Mouse (Mus musculus) lung, postnatal 36 days (tissue): ENCODE results near the gene Slc25a40.

Experiments used
- DNase-seq: peaks from one replicate; pipeline ENCODE4 v3.0.0; 2022; ENCODE audit warnings: mixed read lengths

Slc25a40 gene

GRCm38 (mm10) chr5:8422157-8422931 is at the start of gene Slc25a40, which contains the start of gene Dbf4:
TSS of gene Slc25a40 (plus strand) at chr5:8422850.
TSS of gene Dbf4 (minus strand) at chr5:8422716.
- peak; percentile 92 for DNase-seq

DNA sequence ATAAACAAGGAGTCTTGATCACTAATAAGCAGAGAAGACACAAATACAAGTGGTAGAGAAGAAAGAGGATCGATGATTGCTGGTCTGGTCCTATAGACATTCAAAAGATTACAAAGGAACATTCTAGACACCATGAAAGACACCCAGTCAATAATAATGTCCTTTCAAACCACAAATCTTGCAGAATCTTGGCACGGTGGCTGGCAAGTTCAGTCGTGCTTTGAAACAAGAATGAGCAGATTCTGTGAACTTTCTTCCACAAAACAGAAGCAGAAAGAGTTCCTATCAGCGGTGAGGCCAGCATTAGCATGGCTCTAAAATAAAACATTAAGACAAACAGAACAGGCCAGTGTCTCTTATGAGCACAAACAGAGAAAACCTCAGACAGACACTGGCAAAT is 49.2 kb upstream of the Slc25a40 start:
- no peak for DNase-seq

DNA sequence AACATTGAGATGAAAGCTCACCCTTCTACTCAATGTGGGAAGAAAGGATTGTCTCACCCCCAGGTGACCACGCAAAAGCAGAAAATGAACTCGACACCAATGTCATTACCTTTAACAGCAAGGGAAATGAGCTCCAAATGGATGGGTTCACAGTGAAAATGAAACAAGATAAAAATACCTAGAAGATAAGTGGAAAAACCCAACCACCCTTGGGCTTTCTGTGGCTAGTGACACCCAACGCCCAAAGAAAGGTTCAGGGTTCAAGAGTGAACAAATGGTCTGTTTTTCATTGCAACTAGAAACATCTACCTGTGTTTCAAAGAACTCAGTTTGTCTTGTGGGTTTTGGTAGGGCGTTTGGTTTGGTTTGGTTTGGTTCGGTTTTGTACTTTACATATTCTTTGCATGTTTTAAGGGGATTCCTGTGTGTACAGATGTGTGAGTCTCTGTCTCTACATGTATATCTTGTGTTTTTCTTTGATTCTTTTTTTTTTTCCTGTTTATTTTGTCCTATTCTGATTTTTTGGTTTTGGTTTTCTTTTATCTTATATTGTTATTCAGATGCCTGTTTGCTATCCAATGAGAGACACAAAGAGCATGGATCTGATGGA is 48.2 kb upstream of the Slc25a40 start:
- no peak for DNase-seq

- no peak for DNase-seq
Observed at GRCm38 (mm10) chr5:8393891-8394583, 28.6 kb upstream of the Slc25a40 start.

DNA sequence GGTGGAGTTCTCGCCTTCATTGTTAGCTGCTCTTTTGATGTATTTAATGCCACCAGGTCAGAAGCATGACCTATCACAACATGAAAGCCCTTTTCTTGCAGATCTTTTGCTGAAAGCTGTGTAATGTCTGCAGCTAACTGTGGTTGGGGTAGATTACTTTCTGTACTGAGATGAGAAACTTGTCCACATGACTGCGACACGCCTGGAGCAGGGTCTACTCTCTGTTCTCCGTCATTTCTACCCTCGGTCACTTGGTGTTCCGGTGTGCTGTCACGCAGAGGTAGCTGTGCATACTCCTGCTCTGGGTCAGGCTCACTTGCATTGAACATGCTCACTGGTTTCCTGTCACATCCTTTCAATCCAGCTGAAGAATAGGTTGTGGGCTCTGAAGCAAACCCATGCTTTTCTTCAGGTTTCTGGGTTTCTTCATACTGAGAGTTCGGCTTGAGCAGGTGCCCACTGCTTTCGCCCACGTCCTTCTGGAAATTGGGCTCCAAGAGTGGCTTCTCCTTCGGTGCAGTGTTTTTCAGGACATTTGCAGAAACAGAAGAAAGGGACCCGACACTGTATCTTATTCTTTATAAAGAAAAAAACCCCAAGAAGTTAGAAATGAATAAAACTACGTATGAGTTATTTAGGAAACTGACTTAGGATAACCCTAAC is 24.9 kb upstream of the Slc25a40 start:
- DNase-seq, result no peak

DNA sequence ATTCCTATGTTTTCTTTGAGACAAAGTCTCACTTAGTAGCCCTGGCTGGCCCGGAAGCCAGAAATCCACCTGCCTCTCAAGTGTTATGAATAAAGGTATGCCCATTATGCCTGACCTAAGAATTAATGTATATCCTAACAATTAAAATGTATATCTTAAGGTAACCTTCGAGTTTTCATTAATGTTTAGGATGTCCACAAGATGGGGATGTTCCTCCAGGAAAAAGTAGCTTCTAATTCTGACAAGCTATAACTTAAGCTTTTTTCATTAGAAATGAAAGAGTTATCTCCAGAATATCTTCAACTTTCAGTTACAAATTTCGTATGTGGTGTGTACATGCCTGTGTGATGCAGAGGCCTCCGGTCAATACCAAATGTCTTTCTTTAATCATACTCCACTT is 13.9 kb upstream of the Slc25a40 start:
- no peak for DNase-seq

- no peak for DNase-seq
Observed at GRCm38 (mm10) chr5:8416683-8417413, 5.8 kb upstream of the Slc25a40 start.

GRCm38 (mm10) chr5:8417443-8417842 is 5.2 kb upstream of the Slc25a40 start:
- DNase-seq, result no peak

DNA sequence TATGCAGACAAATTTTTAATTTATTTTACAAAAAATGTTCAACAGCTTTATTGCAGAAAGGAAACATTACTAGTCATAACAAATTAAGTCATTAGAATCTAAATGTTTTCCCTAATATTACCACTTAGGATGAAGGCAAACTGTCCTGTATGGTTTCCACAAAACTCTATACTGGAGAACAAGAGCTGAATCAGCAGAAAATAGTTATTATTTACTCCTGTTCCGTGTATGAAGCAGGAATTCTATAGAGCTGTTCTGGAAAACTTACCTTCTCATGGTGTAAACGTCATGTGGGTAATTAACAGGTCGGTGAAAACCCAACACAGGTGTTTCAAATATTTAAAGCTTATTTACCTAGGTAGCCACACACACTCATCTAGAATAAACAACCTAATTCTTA is 1.2 kb upstream of the Slc25a40 start:
- DNase-seq, result no peak

GRCm38 (mm10) chr5:8422932-8423928 is 580 bp downstream of the Slc25a40 start:
- DNase-seq, result peak; percentile 21

- DNase-seq, result no peak
Observed at GRCm38 (mm10) chr5:8424116-8424515, 1.5 kb downstream of the Slc25a40 start.

- no peak for DNase-seq
Observed at GRCm38 (mm10) chr5:8425899-8426298, 3.2 kb downstream of the Slc25a40 start.

DNA sequence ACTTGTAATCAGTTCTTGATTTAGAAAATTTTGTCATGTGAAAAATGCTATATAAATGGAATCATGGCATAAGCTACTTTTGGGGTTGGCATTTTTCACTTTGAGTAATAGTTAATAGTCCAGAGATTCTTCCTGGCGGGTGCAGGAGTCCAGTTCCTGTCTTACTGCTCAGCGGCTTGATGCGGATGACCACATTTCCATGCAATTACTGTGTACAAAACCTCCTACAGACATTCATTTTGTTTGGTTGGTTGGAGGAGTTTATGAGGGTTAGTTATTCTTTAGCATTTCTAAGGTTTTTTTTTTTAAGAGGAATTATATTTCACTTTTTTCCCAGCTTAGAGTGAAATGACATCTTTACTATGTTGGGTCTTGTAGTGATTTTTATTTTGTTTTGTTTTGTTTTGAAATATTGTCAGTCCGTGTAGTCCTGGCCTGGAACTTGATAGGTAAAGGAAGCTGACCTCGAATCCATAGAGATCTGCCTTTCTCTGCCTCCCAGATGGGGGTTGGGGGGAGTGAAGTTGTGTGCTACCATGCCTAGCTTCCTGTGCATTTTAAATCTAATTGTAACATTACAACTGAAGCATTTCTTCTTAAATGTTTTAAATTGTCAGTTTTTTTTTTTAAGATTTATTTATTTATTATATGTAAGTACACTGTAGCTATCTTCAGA is 15.0 kb downstream of the Slc25a40 start:
- DNase-seq, result no peak

GRCm38 (mm10) chr5:8439095-8439494 is 16.4 kb downstream of the Slc25a40 start:
- no peak for DNase-seq

- no peak for DNase-seq
Observed at GRCm38 (mm10) chr5:8455565-8455964, 32.9 kb downstream of the Slc25a40 start.

DNA sequence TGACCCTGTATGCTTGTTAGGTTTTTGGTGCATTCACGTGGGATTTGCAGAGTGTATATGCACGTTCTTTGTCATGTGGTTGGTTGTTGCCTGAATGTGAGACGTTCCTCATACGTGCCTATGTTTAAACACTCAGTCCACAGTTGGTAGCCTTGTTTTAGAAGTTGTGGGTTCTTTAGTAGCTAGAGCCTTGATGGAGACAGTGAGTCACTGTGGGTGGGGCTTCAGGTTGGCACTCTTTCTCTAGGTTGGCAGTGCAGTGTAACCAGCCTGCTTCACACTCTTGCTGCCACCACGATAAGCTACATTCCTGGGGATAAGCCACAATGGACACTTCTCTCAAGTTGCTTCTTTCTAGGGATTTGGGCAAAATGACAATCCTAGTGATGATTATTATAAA is 33.9 kb downstream of the Slc25a40 start:
- peak; percentile 6 for DNase-seq

GRCm38 (mm10) chr5:8487989-8488700 is 65.5 kb downstream of the Slc25a40 start:
- DNase-seq, result no peak

GRCm38 (mm10) chr5:8488701-8489297 is 66.1 kb downstream of the Slc25a40 start:
- DNase-seq, result no peak

DNA sequence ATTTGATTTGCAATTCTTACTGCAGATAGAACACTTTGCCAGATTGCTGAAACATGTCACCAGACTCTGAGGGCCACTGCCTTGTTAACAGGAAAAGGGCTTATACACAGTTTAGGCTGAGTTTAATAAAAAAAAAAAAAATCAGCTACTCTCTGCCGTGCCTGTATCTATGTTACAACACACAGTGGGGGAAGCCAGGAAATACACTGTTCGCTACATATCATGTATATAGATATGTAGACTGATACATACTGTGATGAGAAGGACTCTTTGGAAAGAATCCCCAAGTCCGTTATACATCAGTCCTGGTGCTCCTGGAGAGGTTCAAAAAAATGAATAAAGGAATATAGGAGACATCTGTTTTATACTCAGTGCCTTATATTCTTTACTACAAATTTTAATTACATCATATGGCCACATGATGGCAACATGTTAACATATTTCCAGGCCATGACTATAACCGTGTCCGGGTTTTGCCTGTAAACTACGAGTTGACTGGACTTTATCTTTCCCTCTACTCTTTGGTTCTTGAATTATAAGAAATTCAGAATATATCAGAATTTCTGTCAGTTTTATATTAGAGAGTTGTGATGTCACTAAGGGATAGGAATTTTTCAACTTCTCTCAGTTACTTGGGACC is 66.9 kb downstream of the Slc25a40 start:
- peak; percentile 14 for DNase-seq
